Mouse (Mus musculus) heart, adult 8-10 months (tissue): ENCODE data around the gene Tmem26. TPM values are rescaled to one million over a fixed set of nuclear protein-coding genes. Genes with fewer than 3 reads are reported as not detected.
"Not testable (repeated sequence)": the region's sequence is repeated elsewhere in the genome, so short reads cannot be mapped to it uniquely, and the experiment has no call there.

Source experiments
- DNase-seq: peaks from one replicate; pipeline ENCODE4 v3.0.0; 2022; ENCODE audit warnings: low spot score
- total RNA-seq, 4 experiments: library from RNA; stranded (reverse); gene quantifications; 2 replicates each; pipeline ENCODE4 v1.2.4; 2022

Gene Tmem26
- under 1 TPM; 0.12 to 0.52 (median 0.37) TPM for total RNA-seq

DNA sequence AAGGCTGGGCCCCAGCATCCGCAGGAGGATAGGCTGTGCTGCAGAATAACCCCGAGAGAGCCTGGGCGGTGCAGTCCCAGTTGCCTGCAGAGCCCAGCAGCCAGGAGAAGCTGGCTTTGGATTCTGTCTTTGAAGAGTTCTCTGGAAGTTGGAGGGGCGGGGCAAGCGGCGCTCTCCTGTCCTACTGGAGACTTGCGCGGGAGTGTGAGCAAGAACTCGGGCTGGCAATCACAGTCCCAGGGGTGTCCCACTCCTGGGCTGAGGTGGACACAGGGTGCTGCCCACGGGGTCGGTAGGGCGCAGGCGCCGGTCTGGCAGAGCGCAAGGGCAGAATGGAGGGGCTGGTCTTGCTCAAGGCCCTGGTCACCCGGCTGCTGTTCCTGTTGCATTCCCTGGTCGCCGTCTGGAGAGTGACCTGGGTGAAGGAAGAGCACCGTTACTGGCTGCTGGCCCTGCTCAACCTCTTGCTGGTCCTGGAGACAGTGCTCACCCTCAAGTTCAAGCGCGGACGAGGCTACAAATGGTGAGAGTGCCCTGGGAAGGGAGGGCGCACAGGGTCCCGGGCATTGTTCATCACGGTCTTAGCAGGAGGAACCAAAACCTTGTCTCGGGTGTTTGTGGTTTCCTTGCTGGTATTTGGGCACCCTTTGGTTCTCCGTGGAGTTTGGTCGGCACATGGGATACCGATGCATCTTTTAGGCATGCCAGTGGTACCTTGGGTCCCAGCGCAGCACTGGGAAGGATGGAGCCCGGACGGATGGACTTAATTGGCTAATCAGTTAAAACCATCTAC, at the start of gene Tmem26:
Gene Tmem26, plus strand, starts transcription at position 79 of the 793 bp plus-strand sequence.
- DNase-seq = no peak

DNA sequence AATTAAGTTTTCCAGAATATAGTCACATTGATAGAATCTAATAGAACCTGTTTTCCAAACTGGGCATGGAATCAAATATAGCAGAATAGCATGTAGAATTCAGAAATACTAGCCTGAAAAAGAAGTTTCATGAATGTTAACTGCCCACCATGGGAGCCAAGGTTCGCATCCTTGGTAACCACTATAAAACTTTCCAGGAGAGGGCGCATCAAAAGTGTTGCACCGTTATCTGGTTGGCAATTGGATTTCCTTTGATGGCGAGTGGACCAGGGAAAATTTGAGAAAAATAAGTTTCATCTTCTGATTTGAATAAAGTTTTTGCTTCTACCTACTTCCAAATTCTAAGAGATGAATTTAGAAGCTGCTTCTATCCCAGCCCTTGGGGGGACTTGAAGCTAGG, 44.8 kb upstream of the Tmem26 start:
- DNase-seq = no peak

DNA sequence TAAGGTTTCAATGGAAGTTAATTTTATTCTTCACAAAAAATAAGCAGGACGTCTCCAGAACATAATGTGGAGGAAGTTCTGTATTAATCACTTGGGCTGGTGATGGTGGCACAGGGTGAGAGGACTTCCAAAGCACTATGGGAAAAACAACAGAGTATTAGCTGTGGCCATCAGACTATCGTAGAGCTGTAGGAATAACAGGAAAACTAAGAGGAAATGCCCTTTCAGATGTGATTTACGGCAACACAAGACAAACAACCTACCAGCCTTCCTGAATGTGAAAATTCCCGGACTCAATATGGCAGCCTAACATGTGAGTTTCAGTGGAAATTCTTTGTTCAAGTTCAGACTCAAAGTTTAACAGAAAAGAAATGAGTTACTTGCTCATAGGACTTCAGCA, 42.2 kb upstream of the Tmem26 start:
- no peak for DNase-seq

DNA sequence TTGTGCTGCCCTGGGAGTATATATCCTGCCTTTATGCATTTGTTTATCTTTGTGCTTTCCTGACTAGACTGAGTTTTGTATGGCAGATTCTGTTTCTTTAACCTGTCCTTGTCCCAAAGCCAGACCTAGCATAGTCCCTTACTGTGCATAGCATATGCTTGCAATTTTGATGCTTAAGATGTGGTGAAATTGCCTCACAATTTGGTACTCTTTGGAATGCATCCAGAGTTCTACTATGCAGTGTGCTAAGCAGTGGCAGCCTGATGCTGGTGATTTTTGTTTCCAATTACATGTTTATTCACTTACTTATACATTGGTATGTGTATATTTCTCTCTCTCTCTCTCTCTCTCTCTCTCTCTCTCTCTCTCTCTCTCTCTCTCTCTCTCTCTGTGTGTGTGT, 37.9 kb upstream of the Tmem26 start:
- DNase-seq = no peak

DNA sequence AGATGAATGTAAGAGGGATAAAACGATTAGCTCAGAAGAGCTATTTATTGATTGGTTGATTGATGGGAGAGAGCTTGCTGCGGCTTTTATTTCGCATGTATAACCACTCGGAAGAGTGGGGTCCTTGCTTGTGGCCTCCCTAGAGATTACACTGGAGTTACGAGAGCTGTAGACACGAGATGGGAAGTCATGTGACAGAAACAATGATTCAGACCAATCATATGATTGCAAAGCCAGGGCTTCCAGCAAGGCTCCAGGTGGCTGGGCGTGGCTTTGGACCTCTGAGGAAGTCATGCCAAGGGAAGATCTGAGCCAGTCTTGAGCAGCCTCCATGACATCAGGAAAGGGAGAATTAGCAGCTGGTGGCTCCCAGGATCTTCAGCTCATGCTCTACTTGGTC, 32.3 kb upstream of the Tmem26 start:
- DNase-seq = no peak

GRCm38 (mm10) chr10:68692401-68692800, 31.0 kb upstream of the Tmem26 start:
- peak; percentile 12 for DNase-seq

DNA sequence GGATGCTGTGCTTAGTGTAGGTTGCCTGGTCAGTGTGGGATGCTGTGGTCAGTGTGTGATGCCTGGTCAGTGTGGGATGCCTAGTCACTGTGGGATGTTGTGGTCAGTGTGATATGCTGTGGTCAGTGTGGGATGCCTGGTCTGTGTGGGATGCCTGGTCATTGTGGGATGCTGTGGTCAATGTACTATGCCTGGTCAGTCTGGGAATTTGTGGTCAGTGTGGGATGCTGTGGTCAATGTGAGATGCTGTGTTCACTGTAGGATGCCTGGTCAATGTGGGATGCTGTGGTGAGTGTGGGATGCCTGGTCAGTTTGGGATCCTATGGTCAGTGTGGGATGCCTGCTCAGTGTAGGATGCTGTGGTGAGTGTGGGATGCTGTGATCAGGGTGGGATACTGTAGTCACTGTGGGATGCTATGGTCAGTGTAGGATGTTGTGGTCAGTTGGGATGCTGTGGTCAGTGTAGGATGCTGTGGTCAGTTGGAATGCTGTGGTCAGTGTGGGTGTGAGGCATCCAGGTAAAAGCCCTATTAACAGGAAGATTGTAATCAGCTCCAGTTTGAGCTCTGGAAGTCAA, 27.6 kb upstream of the Tmem26 start:
- no peak for DNase-seq

GRCm38 (mm10) chr10:68704268-68704667, 19.2 kb upstream of the Tmem26 start:
- no peak for DNase-seq

DNA sequence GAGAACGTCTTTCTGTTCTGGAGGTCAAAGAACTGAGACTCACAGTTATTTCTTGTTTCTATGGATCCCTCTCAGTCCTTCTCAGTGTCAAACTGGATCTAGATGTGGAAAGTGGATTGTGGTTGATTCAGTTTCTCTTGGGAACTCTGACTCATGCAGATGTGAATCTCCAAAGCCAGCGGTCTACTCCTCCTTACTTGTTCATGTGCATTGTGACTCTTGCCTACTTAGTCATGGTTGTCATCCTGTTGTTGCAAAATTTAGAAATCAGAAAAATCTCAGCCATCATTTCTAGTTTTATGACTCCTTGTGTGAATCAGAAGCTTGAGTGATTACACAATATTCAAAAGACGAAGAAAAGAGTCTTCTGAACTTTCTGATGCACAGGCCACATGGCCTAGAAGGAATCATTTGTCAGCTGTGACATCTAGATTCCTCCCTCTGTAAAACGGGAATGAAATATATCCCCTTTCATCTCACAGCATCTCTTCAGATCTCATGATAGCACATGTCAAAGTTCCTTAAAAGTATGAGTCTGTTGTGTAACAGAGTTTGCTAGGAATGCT, 17.9 kb upstream of the Tmem26 start:
- DNase-seq = no peak

DNA sequence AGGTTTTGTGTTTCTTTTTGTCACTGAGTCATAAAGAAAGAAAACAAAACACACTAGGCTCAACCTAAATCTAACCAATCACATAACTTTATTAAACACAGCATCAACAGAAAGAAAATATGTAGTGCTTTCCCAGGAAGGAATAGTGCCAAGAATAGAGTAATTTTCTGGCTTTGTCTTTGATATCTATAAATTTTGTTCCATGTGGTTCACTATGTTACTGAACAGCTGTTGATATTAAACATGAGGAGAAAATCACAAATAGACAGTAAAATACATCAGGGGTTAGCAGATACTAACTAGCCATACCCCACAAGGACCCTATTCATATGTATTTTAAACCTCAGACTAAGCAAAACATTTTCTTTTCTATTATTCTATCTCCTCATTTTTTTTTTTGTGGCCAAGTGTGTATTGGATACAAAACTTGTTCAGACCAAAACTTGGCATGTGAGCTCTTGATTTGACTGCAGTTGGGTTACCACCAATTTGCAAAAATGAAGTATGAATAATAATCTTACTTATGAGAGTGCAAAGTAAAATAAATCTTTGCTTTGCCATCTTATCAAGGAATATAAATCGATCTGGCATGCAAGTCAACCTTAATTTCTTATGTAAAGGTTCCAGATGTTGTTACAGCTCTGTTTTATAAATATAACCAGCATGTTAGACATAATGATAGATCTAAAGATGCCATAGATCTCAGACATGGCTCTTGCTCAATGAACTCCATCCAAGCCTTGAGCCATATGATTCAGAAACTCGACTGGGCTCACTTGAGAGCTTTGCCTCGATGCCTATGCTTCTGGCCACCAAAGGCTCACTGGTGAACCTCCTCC, 16.2 kb upstream of the Tmem26 start:
- DNase-seq = no peak

DNA sequence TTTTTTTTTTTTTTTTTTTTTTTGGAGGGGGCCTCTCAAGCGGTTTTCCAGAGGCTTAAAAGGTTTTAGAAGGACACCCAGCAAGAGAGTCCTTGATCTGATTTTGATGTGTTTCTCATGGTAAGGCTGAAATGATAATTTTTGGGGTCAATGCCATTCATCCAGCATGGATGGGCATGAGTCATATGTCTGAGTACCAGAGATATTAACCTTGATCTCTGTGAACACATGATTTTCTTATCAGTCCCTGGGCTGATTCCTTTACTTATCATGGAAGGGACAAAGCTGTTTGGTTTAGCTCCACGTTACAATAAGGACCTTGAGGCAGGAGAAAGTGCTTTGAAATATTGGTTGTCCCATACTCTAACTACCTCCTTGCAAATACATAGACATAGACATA, 10.5 kb upstream of the Tmem26 start:
- no peak for DNase-seq

DNA sequence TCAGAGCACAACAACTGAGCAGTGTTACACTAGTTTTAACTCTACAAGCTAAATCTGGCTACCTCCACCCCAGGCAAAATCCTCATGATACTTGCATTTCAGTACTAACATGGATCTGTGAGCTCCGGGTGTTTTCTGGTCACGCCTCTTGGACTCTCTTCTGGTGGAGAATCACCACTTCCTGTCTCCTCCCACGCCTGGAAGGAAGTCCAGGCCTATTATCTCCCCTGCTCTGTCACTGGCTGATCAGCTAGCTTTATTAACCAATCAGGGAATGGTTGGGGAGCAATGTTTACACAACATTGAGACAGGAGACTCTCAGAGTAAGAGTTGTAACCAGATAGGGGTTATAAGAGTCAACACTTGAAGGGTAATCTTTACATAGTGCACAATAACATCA, 9.1 kb upstream of the Tmem26 start:
- DNase-seq = no peak

DNA sequence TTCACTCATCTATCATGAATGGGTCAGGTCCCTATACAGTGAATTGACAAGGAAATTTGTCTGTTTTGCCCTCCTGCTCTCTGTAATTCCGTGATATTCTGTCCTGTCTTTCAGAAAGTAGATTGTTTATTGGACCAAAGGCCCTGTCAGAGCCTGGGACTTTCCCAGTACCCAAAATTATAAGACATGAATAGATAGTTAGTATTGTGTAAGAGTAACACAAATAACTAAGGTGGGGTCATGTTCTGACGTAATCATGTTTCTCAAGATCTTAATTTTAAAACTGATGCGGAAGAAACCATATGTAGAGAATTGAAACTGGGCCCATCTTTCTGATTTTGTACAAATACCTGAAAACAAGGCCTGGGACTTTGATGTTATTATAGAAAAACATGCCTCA, 8.1 kb upstream of the Tmem26 start:
- DNase-seq = no peak

DNA sequence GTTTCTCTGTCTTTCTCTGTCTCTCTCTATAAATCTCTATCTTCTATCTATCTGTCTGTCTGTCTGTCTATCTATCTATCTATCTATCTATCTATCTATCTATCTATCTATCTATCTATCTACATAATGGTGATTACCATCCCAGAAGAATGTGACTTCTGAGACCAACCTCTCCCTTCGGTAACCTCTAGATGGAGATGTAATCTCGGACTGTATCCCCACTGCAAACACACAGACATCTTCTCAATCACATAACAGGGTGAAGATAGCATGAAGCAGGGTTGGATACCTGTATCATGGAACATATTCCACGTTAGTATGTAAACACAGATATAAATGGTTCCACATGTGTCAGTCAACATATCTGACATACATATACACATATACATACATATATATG, 5.1 kb upstream of the Tmem26 start:
- DNase-seq = no peak

GRCm38 (mm10) chr10:68720887-68721400, 2.5 kb upstream of the Tmem26 start:
- peak; percentile 10 for DNase-seq

- no peak for DNase-seq
Observed at GRCm38 (mm10) chr10:68723015-68723414, 431 bp upstream of the Tmem26 start.

DNA sequence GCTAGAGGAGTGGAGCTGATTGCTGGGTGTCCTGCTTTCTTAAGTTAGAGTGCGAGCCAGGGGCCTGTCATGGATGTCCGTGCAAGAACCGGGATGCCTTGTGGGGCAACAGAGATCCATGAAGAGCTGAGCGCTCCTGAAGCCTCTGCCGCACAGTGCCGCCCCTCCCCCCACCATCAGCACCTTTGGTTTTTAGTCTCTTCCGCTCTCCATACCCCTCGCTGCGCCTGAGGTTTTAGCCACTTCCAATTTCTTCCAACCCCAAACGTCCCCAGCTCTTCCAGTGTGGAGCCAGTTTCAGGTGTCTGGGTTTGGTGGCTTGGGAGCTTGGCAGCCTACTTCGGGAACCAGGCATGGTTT, 895 bp downstream of the Tmem26 start:
- DNase-seq = no peak

- DNase-seq = peak; percentile 8
Observed at GRCm38 (mm10) chr10:68727464-68727863, 4.0 kb downstream of the Tmem26 start.

DNA sequence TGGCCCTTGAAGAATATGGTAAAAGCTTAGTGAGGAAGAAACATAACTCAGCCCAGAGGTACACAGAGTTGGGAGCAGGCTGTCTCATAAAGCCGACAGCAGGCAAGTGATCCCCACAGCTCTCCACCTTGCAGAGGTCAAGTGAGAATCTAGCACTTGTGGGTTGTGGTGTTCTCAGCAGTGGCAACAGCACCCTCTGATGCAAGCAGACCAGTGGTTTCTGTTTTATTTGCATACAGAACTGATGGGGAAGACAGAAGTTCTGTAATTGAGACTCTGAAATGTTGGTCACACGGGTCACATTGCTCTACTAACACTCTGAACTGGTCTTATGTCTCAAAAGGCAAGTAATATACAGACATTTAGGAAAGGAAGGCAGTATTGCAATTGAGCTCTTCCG, 12.2 kb downstream of the Tmem26 start:
- no peak for DNase-seq

DNA sequence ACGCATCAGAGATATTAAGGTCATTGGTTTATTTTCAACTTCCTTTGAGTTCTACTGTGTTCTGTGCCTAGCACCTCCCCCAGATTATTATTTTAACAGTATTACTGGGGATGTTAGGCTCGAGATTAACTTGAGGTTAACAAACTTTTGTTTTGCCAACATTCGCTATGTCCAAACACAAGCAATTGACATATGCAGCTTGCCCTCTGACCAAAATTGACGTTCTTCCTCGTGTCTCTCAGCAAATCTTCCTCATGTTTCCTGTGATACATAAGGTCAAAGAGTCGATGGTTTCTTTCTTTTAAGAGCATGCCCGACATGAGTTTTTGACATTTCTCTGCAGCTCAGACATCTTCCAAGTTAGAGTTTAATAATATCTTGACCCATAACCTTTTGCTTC, 13.9 kb downstream of the Tmem26 start:
- DNase-seq = no peak

DNA sequence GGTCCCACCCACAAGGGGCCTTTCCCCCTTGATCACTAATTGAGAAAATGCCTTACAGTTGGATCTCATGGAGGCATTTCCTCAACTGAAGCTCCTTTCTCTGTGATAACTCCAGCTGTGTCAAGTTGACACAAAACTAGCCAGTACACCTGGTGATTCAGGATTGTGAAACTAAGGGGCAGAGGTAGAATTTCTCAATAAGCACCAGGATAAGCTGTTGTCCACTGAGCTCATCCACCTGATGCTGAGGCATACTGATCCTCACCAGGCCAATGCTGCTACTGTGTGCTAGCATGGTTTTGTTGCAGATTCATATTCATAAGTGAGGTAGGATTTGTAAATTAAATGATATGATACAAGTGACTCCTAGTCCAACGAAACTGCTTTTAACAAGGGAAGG, 15.5 kb downstream of the Tmem26 start:
- not testable (repeated sequence) for DNase-seq

DNA sequence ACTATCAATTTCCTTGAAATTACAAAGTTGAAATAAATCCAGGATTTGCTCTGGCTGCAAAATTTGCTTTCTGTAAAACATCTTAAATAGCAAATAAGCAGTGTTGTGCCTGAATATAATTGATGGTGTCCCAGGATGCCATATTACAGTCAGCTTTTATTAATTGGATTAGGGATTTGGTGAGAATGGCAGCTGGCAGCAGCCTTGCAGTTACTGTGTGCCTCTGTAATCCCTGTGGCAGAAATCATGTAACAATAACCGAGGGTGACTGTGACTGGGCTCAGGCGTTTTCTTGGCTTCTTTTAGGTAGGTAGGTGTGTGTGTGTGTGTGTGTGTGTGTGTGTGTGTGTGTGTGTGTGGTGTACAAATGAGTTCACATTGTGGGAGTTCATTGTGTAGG, 16.8 kb downstream of the Tmem26 start:
- DNase-seq = no peak
